Mouse (Mus musculus): Measurements from ENCODE around the gene Tfeb. TPM values are rescaled to one million over a fixed set of nuclear protein-coding genes. Genes with fewer than 3 reads are reported as not detected.

Tfeb gene
- polyA plus RNA-seq, 1 experiment from 2014 or later, result 48.3 TPM

- CTCF ChIA-PET, result interaction anchor here (1.1 kb wide), 1 partner anchor 84 kb away, joined by 3 read pairs; no protein-coding TSS in a partner anchor
- POLR2A ChIA-PET, result no interaction called here
- no peak for ATAC-seq
These were observed 27.9 kb upstream of the Tfeb start for GRCm38 (mm10) chr17:47708972-47709371.

GRCm38 (mm10) chr17:47710036-47710435, 26.8 kb upstream of the Tfeb start:
- in situ Hi-C loops (cut with MboI; ENCODE audit: low pct_unique_long_range_greater_than_20kb), result no loop called here
- CTCF ChIA-PET, result interaction anchor here (1.1 kb wide), 1 partner anchor 82 kb away, joined by 3 read pairs; no protein-coding TSS in a partner anchor

More at GRCm38 (mm10) chr17:47708972-47709371, 27.9 kb upstream of the Tfeb start:
- H3K27me3 ChIP-seq, result no peaks in the 10 kb centered on the region
- no peak for DNase-seq (ENCODE audit: low read depth, low spot score)
- TF ChIP-seq CTCF (IDR thresholded peaks at IDR 0.05), result no peak
- in situ Hi-C loops (cut with MboI; ENCODE audit: low pct_unique_long_range_greater_than_20kb), result no loop called here

GRCm38 (mm10) chr17:47711883-47712282, 24.9 kb upstream of the Tfeb start:
- CTCF ChIA-PET, result no interaction called here
- DNase-seq (ENCODE audit: low read depth, low spot score) (no peak), ATAC-seq (no peak)
- POLR2A ChIA-PET, result interaction anchor here (0.6 kb wide), 1 partner anchor 702 kb away, joined by 3 read pairs; the partner anchor contains the start of gene Ubr2
- in situ Hi-C loops (cut with MboI; ENCODE audit: low pct_unique_long_range_greater_than_20kb), result no loop called here
- TF ChIP-seq CTCF (IDR thresholded peaks at IDR 0.05), result no peak
- peaks cover 6% of the 10 kb centered on the region for H3K27me3 ChIP-seq

More at GRCm38 (mm10) chr17:47710036-47710435, 26.8 kb upstream of the Tfeb start:
- DNase-seq (ENCODE audit: low read depth, low spot score) (no peak), ATAC-seq (no peak)
- POLR2A ChIA-PET, result no interaction called here
- H3K27me3 ChIP-seq, result peaks cover 3% of the 10 kb centered on the region
- TF ChIP-seq CTCF (IDR thresholded peaks at IDR 0.05), result no peak

GRCm38 (mm10) chr17:47712889-47713571, 23.8 kb upstream of the Tfeb start:
- no peak for DNase-seq (ENCODE audit: low read depth, low spot score)
- ChIA-PET POLR2A (no interaction called here), CTCF (no interaction called here)
- peaks cover 6% of the 10 kb centered on the region for H3K27me3 ChIP-seq
- no peak for TF ChIP-seq CTCF (IDR thresholded peaks at IDR 0.05)
- in situ Hi-C loops (cut with MboI; ENCODE audit: low pct_unique_long_range_greater_than_20kb), result no loop called here
- no peak for ATAC-seq

- H3K27me3 ChIP-seq, result peaks cover 15% of the 10 kb centered on the region
- ChIA-PET CTCF (no interaction called here), POLR2A (no interaction called here)
- TF ChIP-seq CTCF (IDR thresholded peaks at IDR 0.05), result no peak
- no peak for DNase-seq (ENCODE audit: low read depth, low spot score)
- in situ Hi-C loops (cut with MboI; ENCODE audit: low pct_unique_long_range_greater_than_20kb), result no loop called here
- no peak for ATAC-seq
These were observed 21.8 kb upstream of the Tfeb start for GRCm38 (mm10) chr17:47715037-47715436.

GRCm38 (mm10) chr17:47721183-47721582, 15.6 kb upstream of the Tfeb start:
- no peak for TF ChIP-seq CTCF (IDR thresholded peaks at IDR 0.05)
- ChIA-PET POLR2A (no interaction called here), CTCF (no interaction called here)
- DNase-seq (ENCODE audit: low read depth, low spot score) (no peak), ATAC-seq (no peak)
- H3K27me3 ChIP-seq, result peaks cover 21% of the 10 kb centered on the region
- in situ Hi-C loops (cut with MboI; ENCODE audit: low pct_unique_long_range_greater_than_20kb), result no loop called here

GRCm38 (mm10) chr17:47726566-47726965, 10.3 kb upstream of the Tfeb start, which contains the start of gene Pgc:
TSS of gene Pgc (plus strand) at chr17:47726842.
- in situ Hi-C loops (cut with MboI; ENCODE audit: low pct_unique_long_range_greater_than_20kb), result no loop called here
- no peak for ATAC-seq
- H3K27me3 ChIP-seq, result peaks cover 16% of the 10 kb centered on the region
- POLR2A ChIA-PET, result no interaction called here
- CTCF ChIA-PET, result interaction anchor here (1.0 kb wide), 1 partner anchor 10 kb away, joined by 3 read pairs; the partner anchor contains the start of gene Tfeb
- TF ChIP-seq CTCF (IDR thresholded peaks at IDR 0.05), result no peak
- no peak for DNase-seq (ENCODE audit: low read depth, low spot score)

- no peak for DNase-seq (ENCODE audit: low read depth, low spot score)
- ATAC-seq, result no peak
- ChIA-PET CTCF (no interaction called here), POLR2A (no interaction called here)
- no peak for TF ChIP-seq CTCF (IDR thresholded peaks at IDR 0.05)
- H3K27me3 ChIP-seq, result peaks cover 10% of the 10 kb centered on the region
- in situ Hi-C loops (cut with MboI; ENCODE audit: low pct_unique_long_range_greater_than_20kb), result loop anchor here (5.0 kb wide), 1 partner anchor 34 kb away; no protein-coding TSS in a partner anchor
These were observed 5.9 kb upstream of the Tfeb start for GRCm38 (mm10) chr17:47730633-47731575.

GRCm38 (mm10) chr17:47735553-47736100, 1.2 kb upstream of the Tfeb start:
- in situ Hi-C loops (cut with MboI; ENCODE audit: low pct_unique_long_range_greater_than_20kb), result no loop called here
- H3K27me3 ChIP-seq, result no peaks in the 10 kb centered on the region
- no peak for ATAC-seq
- DNase-seq (ENCODE audit: low read depth, low spot score), result no peak
- POLR2A ChIA-PET, result interaction anchor here (0.6 to 6.6 kb wide), 2 partner anchors 23 to 1615 kb away, joined by 3 to 91 read pairs; no protein-coding TSS in a partner anchor
- CTCF ChIA-PET, result no interaction called here
- no peak for TF ChIP-seq CTCF (IDR thresholded peaks at IDR 0.05)
